Comparison of ENCODE assay signal across 8 mouse cellular contexts in the genomic region with DNA sequence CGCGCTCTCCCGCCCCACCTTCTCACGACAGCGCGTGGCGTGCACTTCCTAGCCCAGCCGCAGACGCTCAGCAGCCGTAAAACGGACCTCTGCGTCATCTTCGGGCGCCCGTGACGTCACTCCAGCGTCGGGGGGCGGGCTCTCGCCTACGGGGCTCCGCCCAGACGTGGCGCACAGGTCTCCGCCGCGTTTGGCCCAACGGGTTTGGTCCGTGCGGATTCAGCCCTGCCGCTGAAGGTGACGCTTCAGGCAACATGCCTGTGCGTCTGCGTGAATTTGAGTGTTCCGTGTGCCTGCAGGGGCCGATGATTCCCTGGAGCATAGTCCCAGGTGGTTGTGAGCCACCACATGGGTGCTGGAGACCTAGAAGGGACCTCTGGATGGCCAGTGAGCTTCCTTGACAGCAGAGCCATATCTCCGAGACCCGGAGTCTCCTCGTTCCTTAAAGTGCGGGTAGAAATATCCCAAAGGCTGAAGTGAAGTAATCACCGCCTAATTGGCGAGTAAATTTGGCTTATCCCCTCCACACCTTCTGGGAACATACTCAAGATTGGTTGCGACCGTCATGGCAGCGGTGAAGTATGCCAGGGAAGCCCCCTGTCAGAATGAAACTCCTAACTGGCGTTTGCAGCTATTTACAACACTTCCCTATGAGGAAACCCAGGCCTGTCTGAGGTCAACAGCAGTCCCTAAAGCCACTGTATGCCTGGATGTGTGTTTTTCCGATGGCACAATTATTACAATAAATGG. TPM values are rescaled to one million over a fixed set of nuclear protein-coding genes. Genes with fewer than 3 reads are reported as not detected.
A peak's percentile ranks its signal among the peaks of the same experiment; 100 is the strongest.
DNase-seq lines count a peak whose midpoint lies in the region; ATAC-seq lines count a peak whose summit lies in the region.

Gene Aasdh (minus strand): TSS at position 110 of the 750 bp plus-strand sequence.

- H3K9ac ChIP-seq in hindbrain, embryonic 12.5 days, result peak within 1 kb of the TSS; percentile 82

- peak within 1 kb of the TSS; percentile 86 for H3K27ac ChIP-seq in hindbrain, embryonic 12.5 days

- H3K27me3 ChIP-seq in hindbrain, embryonic 12.5 days, result no peaks in the 10 kb centered on the region

- no peaks in the 10 kb centered on the region for H3K36me3 ChIP-seq in hindbrain, embryonic 12.5 days

- WGBS in hindbrain, embryonic 12.5 days, result under 1% methylated on average over 47 of the region's 47 CpGs

- peak within 1 kb of the TSS; percentile 68 for H3K4me3 ChIP-seq in hindbrain, embryonic 12.5 days

- H3K4me2 ChIP-seq in hindbrain, embryonic 12.5 days (replicated peaks), result peak within 1 kb of the TSS; percentile 71

- H3K9me3 ChIP-seq in hindbrain, embryonic 12.5 days (replicated peaks), result no peaks in the 10 kb centered on the region

- ATAC-seq in hindbrain, embryonic 12.5 days (ENCODE audit: low FRiP score), result peak; percentile 99

- peaks cover 10% of the 10 kb centered on the region for H3K4me1 ChIP-seq in hindbrain, embryonic 12.5 days

- DNase-seq in NIH3T3 (ENCODE audit: low read depth), result peak; percentile 99
- peak; percentile 99 to 100 for DNase-seq in cerebellum, postnatal 10 days
- peak; percentile 90 to 95 for DNase-seq in frontal cortex, postnatal 10 days (ENCODE audit: low spot score in 2 of 2)
- DNase-seq in layer of hippocampus, postnatal 14 days (ENCODE audit: low spot score in 2 of 2), result peak; percentile 95 to 96
- peak; percentile 98 for DNase-seq in lung, postnatal 14 days
- DNase-seq in retina, adult 2 months (ENCODE audit: low read depth, low spot score), result peak; percentile 94
- DNase-seq in thymus, postnatal 36 days, result peak; percentile 94 to 96

RNA-seq across cellular contexts. Expression of gene Aasdh, which starts in this region (rescaled TPM):
- 18.0 and 22.4 TPM in 2 replicates for polyA plus RNA-seq in hindbrain, embryonic 12.5 days (2016; fragmentation: Nextera tagmentation; extraction: Ambion mirVana)
- 10 to 100 TPM; 20.3 to 25.9 TPM for total RNA-seq in layer of hippocampus, postnatal 14 days (2021)

Comparison
In these comparisons a context has a peak if more than half of its experiments do, and no peak if none do; other contexts are left out.
1. Peak in every context shown above with its lines: DNase-seq, ATAC-seq, H3K4me3 ChIP-seq and H3K27ac ChIP-seq.